In genomic region chr2:20689389-20689788, GRCm38 (mm10) we compare ENCODE assay signal across 19 mouse cellular contexts.
DNase-seq lines count a peak whose midpoint lies in the region; ATAC-seq and TF ChIP-seq lines count a peak whose summit lies in the region.
"Had no signal": no experiment of that assay in that cellular context is flagged by ENCODE, and none has a peak within 500 bp of the region (broad histone marks: within the 10 kb centered on the region; RNA-seq: fewer than 3 reads in every experiment).

No protein-coding gene starts in this region.

- ATAC-seq in heart, embryonic 12.5 days (ENCODE audit: insufficient number of reproducible peaks, low FRiP score): no peak
- ATAC-seq in intestine, postnatal 0 days: peak; percentile 93

- TF ChIP-seq POLR2A in ES-Bruce4 (IDR thresholded peaks at IDR 0.05; ENCODE audit: insufficient read depth, low read length): no peak
- TF ChIP-seq POLR2A in brain, embryonic 14.5 days (IDR thresholded peaks at IDR 0.05; ENCODE audit: borderline replicate concordance, extremely low read depth, insufficient read depth, insufficient read length, poor library complexity, severe bottlenecking): no peak

- H3K27me3 ChIP-seq in heart, embryonic 12.5 days (replicated peaks): no peaks in the 10 kb centered on the region
- H3K27me3 ChIP-seq in ES-Bruce4 (ENCODE audit: control insufficient read depth, insufficient read depth, low read length, poor library complexity, severe bottlenecking): no peaks in the 10 kb centered on the region
- no peaks in the 10 kb centered on the region for H3K27me3 ChIP-seq in intestine, postnatal 0 days (replicated peaks; ENCODE audit: control insufficient read depth, insufficient read depth, low read length)
- H3K27me3 ChIP-seq: forebrain, embryonic 12.5 days; hindbrain, embryonic 13.5 days; limb, embryonic 12.5 days; liver, embryonic 13.5 days had no signal

- WGBS in heart, embryonic 12.5 days: 18% methylated on average over 3 of the region's 3 CpGs
- 24% methylated on average over 3 of the region's 3 CpGs for WGBS in intestine, postnatal 0 days

- no peak overlapping the region for H3K4me3 ChIP-seq in heart, embryonic 12.5 days
- H3K4me3 ChIP-seq in ES-Bruce4 (ENCODE audit: low read depth, low read length): no peak overlapping the region
- no peak overlapping the region for H3K4me3 ChIP-seq in intestine, postnatal 0 days (ENCODE audit: low read depth, low read length)
- H3K4me3 ChIP-seq: forebrain, embryonic 12.5 days; hindbrain, embryonic 13.5 days; limb, embryonic 12.5 days; liver, embryonic 13.5 days had no signal

- H3K9ac ChIP-seq in heart, embryonic 12.5 days: no peak overlapping the region
- no peak overlapping the region for H3K9ac ChIP-seq in ES-Bruce4 (ENCODE audit: low read depth, poor library complexity, severe bottlenecking)
- H3K9ac ChIP-seq in intestine, postnatal 0 days (ENCODE audit: low read depth, low read length): no peak overlapping the region
- H3K9ac ChIP-seq: forebrain, embryonic 12.5 days; hindbrain, embryonic 13.5 days; limb, embryonic 12.5 days; liver, embryonic 13.5 days had no signal

- peak; percentile 68 for DNase-seq in heart, adult 11 months
- DNase-seq in brain, embryonic 14.5 days (ENCODE audit: low read depth): peak; percentile 22
- DNase-seq in kidney, adult 11 months: no peak
- no peak for DNase-seq in T-cell, adult 2 months (ENCODE audit: low spot score)
- DNase-seq in thymus, postnatal 10 days (ENCODE audit: low spot score in 2 of 2): no peak
- DNase-seq: adrenal gland, adult 8-10 months; cerebellum, adult 11 months; cerebellum, postnatal 36 days; kidney, adult 8-10 months; kidney, postnatal 36 days; liver, embryonic 13.5 days; right cerebral cortex, postnatal 25 days; thymus, adult 2 months had no signal

- no peak overlapping the region for H3K27ac ChIP-seq in heart, embryonic 12.5 days (ENCODE audit: poor library complexity, severe bottlenecking)
- H3K27ac ChIP-seq in ES-Bruce4 (ENCODE audit: insufficient read depth, low read length): peak overlapping the region; percentile 53; the same call in 1 of the 2 replicates
- peak overlapping the region; percentile 81; the same call in 1 of the 2 replicates for H3K27ac ChIP-seq in intestine, postnatal 0 days (ENCODE audit: low read depth, low read length)
- H3K27ac ChIP-seq: forebrain, embryonic 12.5 days; hindbrain, embryonic 13.5 days; limb, embryonic 12.5 days; liver, embryonic 13.5 days had no signal

- H3K4me1 ChIP-seq in heart, embryonic 12.5 days (replicated peaks): peaks cover 15% of the 10 kb centered on the region
- H3K4me1 ChIP-seq in ES-Bruce4 (ENCODE audit: control insufficient read depth, insufficient read depth, low read length): peaks cover 11% of the 10 kb centered on the region
- peaks cover 18% of the 10 kb centered on the region; the same call in 1 of the 2 replicates for H3K4me1 ChIP-seq in intestine, postnatal 0 days (replicated peaks; ENCODE audit: control insufficient read depth, insufficient read depth, low read length)
- H3K4me1 ChIP-seq: hindbrain, embryonic 13.5 days; limb, embryonic 12.5 days; liver, embryonic 13.5 days had no signal

- H3K36me3 ChIP-seq in heart, embryonic 12.5 days: no peaks in the 10 kb centered on the region
- peaks cover 6% of the 10 kb centered on the region for H3K36me3 ChIP-seq in ES-Bruce4 (ENCODE audit: control insufficient read depth, insufficient read depth, low read length, poor library complexity, severe bottlenecking)
- no peaks in the 10 kb centered on the region for H3K36me3 ChIP-seq in intestine, postnatal 0 days (ENCODE audit: control insufficient read depth, insufficient read depth)
- H3K36me3 ChIP-seq: forebrain, embryonic 12.5 days; hindbrain, embryonic 13.5 days; limb, embryonic 12.5 days; liver, embryonic 13.5 days had no signal

- H3K4me2 ChIP-seq in heart, embryonic 12.5 days: no peak overlapping the region
- no peak overlapping the region for H3K4me2 ChIP-seq in intestine, postnatal 0 days (replicated peaks; ENCODE audit: low read depth)
- H3K4me2 ChIP-seq: forebrain, embryonic 12.5 days; hindbrain, embryonic 13.5 days; limb, embryonic 12.5 days; liver, embryonic 13.5 days had no signal

- no peak for TF ChIP-seq CTCF in ES-Bruce4 (IDR thresholded peaks at IDR 0.05; ENCODE audit: low read depth, low read length)
- TF ChIP-seq CTCF in brain, embryonic 14.5 days (IDR thresholded peaks at IDR 0.05; ENCODE audit: borderline replicate concordance, extremely low read depth, insufficient read depth, insufficient read length): no peak
- TF ChIP-seq CTCF in intestine, postnatal 0 days (IDR thresholded peaks at IDR 0.05; ENCODE audit: low read depth): no peak

- no peak for TF ChIP-seq EP300 in ES-Bruce4 (IDR thresholded peaks at IDR 0.05; ENCODE audit: insufficient read depth, low read depth, low read length)

- no peaks in the 10 kb centered on the region for H3K9me3 ChIP-seq in heart, embryonic 12.5 days (replicated peaks)
- no peaks in the 10 kb centered on the region for H3K9me3 ChIP-seq in ES-Bruce4 (replicated peaks; ENCODE audit: control insufficient read depth, insufficient read depth, low read length, poor library complexity, severe bottlenecking)
- H3K9me3 ChIP-seq in intestine, postnatal 0 days (ENCODE audit: control insufficient read depth): no peaks in the 10 kb centered on the region
- H3K9me3 ChIP-seq: forebrain, embryonic 12.5 days; hindbrain, embryonic 13.5 days; limb, embryonic 12.5 days; liver, embryonic 13.5 days had no signal

Comparison
In these comparisons a context has a peak if more than half of its experiments do, and no peak if none do; other contexts are left out.
1. DNase-seq: peak in heart, adult 11 months (single experiment) and brain, embryonic 14.5 days (single experiment); none in kidney, adult 11 months (single experiment), T-cell, adult 2 months (single experiment) and thymus, postnatal 10 days (0 of 2).